Mouse (Mus musculus) liver, embryonic 13.5 days (tissue): ENCODE measurements around the gene Ly9. TPM values are rescaled to one million over a fixed set of nuclear protein-coding genes. Genes with fewer than 3 reads are reported as not detected.

Source experiments
- ATAC-seq: fragments of 200-750 bp; cut with Nextera tagmentation; 2 replicates; pipeline ENCODE4 v1.8.0; 2017; ENCODE audit warnings: low read depth, mild to moderate bottlenecking, moderate number of reproducible peaks, moderate library complexity
- DNase-seq: peaks from one replicate; pipeline ENCODE4 v3.0.0; 2022
- H3K27ac ChIP-seq: fragments of 300-500 bp; sonication (generic); 2 replicates; pipeline ENCODE4 v1.5.1; 2015; ENCODE audit warnings: moderate library complexity, mild to moderate bottlenecking, inconsistent platforms
- H3K27me3 ChIP-seq: fragments of 300-500 bp; sonication (generic); 2 replicates; pipeline ENCODE4 v1.6.1; 2015; ENCODE audit warnings: mild to moderate bottlenecking, inconsistent platforms
- H3K36me3 ChIP-seq: fragments of 300-500 bp; sonication (generic); 2 replicates; pipeline ENCODE4 v1.6.1; 2015; ENCODE audit warnings: mild to moderate bottlenecking, inconsistent platforms
- H3K4me1 ChIP-seq: fragments of 300-500 bp; sonication (generic); replicated peaks from 2 replicates; pipeline ENCODE4 v1.6.1; 2015; ENCODE audit warnings: inconsistent platforms
- H3K4me2 ChIP-seq: fragments of 300-500 bp; sonication (generic); 2 replicates; pipeline ENCODE4 v1.6.1; 2015; ENCODE audit warnings: inconsistent platforms, mild to moderate bottlenecking, moderate library complexity
- H3K4me3 ChIP-seq: fragments of 300-500 bp; sonication (generic); replicated peaks from 2 replicates; pipeline ENCODE4 v1.5.1; 2015; ENCODE audit warnings: mild to moderate bottlenecking, inconsistent platforms
- H3K9ac ChIP-seq: fragments of 300-500 bp; sonication (generic); 2 replicates; pipeline ENCODE4 v1.6.1; 2015; ENCODE audit warnings: mild to moderate bottlenecking, inconsistent platforms
- H3K9me3 ChIP-seq: fragments of 300-500 bp; sonication (generic); replicated peaks from 2 replicates; pipeline ENCODE4 v1.6.1; 2016; ENCODE audit warnings: inconsistent platforms
- WGBS: fragments of 180-500 bp; shearing (Covaris S2); methylation state at CpG from one replicate; pipeline ENCODE4 v1.1.7; 2015; ENCODE audit not compliant: insufficient replicate concordance; 5-methylcytosine and 5-hydroxymethylcytosine counted together
- polyA plus RNA-seq: library from polyadenylated mRNA; unstranded; fragments of >200 nt; fragmentation: Nextera tagmentation; extraction: Ambion mirVana; gene quantifications from 2 replicates; pipeline ENCODE4 v1.2.1, GENCODE M21; 2015

The Ly9 gene
- polyA plus RNA-seq, 1 experiment from 2014 or later: 0.95 TPM

GRCm38 (mm10) chr1:171630041-171630440, 22.8 kb upstream of the Ly9 start:
- no peak overlapping the region for H3K4me2 ChIP-seq
- ATAC-seq (no peak), DNase-seq (no peak)
- H3K9ac ChIP-seq: no peak overlapping the region
- no peaks in the 10 kb centered on the region for H3K36me3 ChIP-seq
- WGBS: 69% methylated on average over 7 of the region's 7 CpGs
- H3K27ac ChIP-seq: no peak overlapping the region
- H3K4me1 ChIP-seq: no peaks in the 10 kb centered on the region
- no peaks in the 10 kb centered on the region for H3K27me3 ChIP-seq
- no peaks in the 10 kb centered on the region for H3K9me3 ChIP-seq
- H3K4me3 ChIP-seq: no peak overlapping the region

GRCm38 (mm10) chr1:171629168-171629567, 22.0 kb upstream of the Ly9 start:
- DNase-seq: no peak
- Histone ChIP-seq H3K9me3 (no peaks in the 10 kb centered on the region), H3K36me3 (no peaks in the 10 kb centered on the region), H3K4me1 (no peaks in the 10 kb centered on the region), H3K27me3 (no peaks in the 10 kb centered on the region), H3K4me3 (no peak overlapping the region), H3K4me2 (no peak overlapping the region), H3K9ac (no peak overlapping the region), H3K27ac (no peak overlapping the region)
- no peak for ATAC-seq
- WGBS: 28% methylated on average over 6 of the region's 6 CpGs

- ATAC-seq (no peak), DNase-seq (no peak)
- Histone ChIP-seq H3K27me3 (no peaks in the 10 kb centered on the region), H3K9ac (no peak overlapping the region), H3K4me2 (no peak overlapping the region), H3K36me3 (no peaks in the 10 kb centered on the region), H3K4me3 (no peak overlapping the region), H3K4me1 (no peaks in the 10 kb centered on the region), H3K27ac (no peak overlapping the region), H3K9me3 (no peaks in the 10 kb centered on the region)
- WGBS: 45% methylated on average over 3 of the region's 3 CpGs
Observed at GRCm38 (mm10) chr1:171627801-171628200, 20.6 kb upstream of the Ly9 start.

GRCm38 (mm10) chr1:171620091-171620490, 12.9 kb upstream of the Ly9 start:
- DNase-seq (no peak), ATAC-seq (no peak)
- Histone ChIP-seq H3K4me1 (no peaks in the 10 kb centered on the region), H3K27ac (no peak overlapping the region), H3K9me3 (no peaks in the 10 kb centered on the region), H3K4me2 (no peak overlapping the region), H3K27me3 (no peaks in the 10 kb centered on the region), H3K4me3 (no peak overlapping the region), H3K9ac (no peak overlapping the region), H3K36me3 (no peaks in the 10 kb centered on the region)
- WGBS: 79% methylated on average over 6 of the region's 6 CpGs

- no peak overlapping the region for H3K4me3 ChIP-seq
- no peak for ATAC-seq
- H3K4me2 ChIP-seq: no peak overlapping the region
- no peak for DNase-seq
- H3K27me3 ChIP-seq: no peaks in the 10 kb centered on the region
- no peak overlapping the region for H3K27ac ChIP-seq
- no peaks in the 10 kb centered on the region for H3K4me1 ChIP-seq
- WGBS: 37% methylated on average over 3 of the region's 3 CpGs
- no peaks in the 10 kb centered on the region for H3K9me3 ChIP-seq
- H3K36me3 ChIP-seq: no peaks in the 10 kb centered on the region
- H3K9ac ChIP-seq: no peak overlapping the region
Observed at GRCm38 (mm10) chr1:171619645-171620044, 12.4 kb upstream of the Ly9 start.

GRCm38 (mm10) chr1:171619001-171619400, 11.8 kb upstream of the Ly9 start:
- 50% methylated on average over 8 of the region's 8 CpGs for WGBS
- no peak for DNase-seq
- Histone ChIP-seq H3K4me1 (no peaks in the 10 kb centered on the region), H3K4me2 (no peak overlapping the region), H3K27ac (no peak overlapping the region), H3K9ac (no peak overlapping the region), H3K4me3 (no peak overlapping the region), H3K27me3 (no peaks in the 10 kb centered on the region), H3K9me3 (no peaks in the 10 kb centered on the region), H3K36me3 (no peaks in the 10 kb centered on the region)
- peak; percentile 34; the same call in 1 of the 2 replicates for ATAC-seq

GRCm38 (mm10) chr1:171616881-171617515, 9.8 kb upstream of the Ly9 start:
- H3K27ac ChIP-seq: no peak overlapping the region
- 53% methylated on average over 11 of the region's 11 CpGs for WGBS

GRCm38 (mm10) chr1:171613962-171614361, 6.8 kb upstream of the Ly9 start:
- no peak for DNase-seq
- ATAC-seq: no peak
- no peak overlapping the region for H3K4me2 ChIP-seq
- no peak overlapping the region for H3K27ac ChIP-seq
- H3K27me3 ChIP-seq: no peaks in the 10 kb centered on the region
- no peaks in the 10 kb centered on the region for H3K4me1 ChIP-seq
- 8% methylated on average over 2 of the region's 2 CpGs for whole genome bisulfite sequencing
- H3K4me3 ChIP-seq: no peak overlapping the region
- H3K9ac ChIP-seq: no peak overlapping the region
- no peaks in the 10 kb centered on the region for H3K9me3 ChIP-seq
- H3K36me3 ChIP-seq: no peaks in the 10 kb centered on the region

More at GRCm38 (mm10) chr1:171616881-171617515, 9.8 kb upstream of the Ly9 start:
- Histone ChIP-seq H3K27me3 (no peaks in the 10 kb centered on the region), H3K4me3 (no peak overlapping the region), H3K9me3 (no peaks in the 10 kb centered on the region), H3K9ac (no peak overlapping the region), H3K4me1 (no peaks in the 10 kb centered on the region), H3K4me2 (no peak overlapping the region), H3K36me3 (no peaks in the 10 kb centered on the region)
- no peak for ATAC-seq
- no peak for DNase-seq

- H3K9ac ChIP-seq: no peak overlapping the region
- no peak for DNase-seq
- no peak overlapping the region for H3K27ac ChIP-seq
- no peak overlapping the region for H3K4me2 ChIP-seq
- no peaks in the 10 kb centered on the region for H3K9me3 ChIP-seq
- ATAC-seq: no peak
- no peak overlapping the region for H3K4me3 ChIP-seq
- no peaks in the 10 kb centered on the region for H3K4me1 ChIP-seq
- H3K36me3 ChIP-seq: no peaks in the 10 kb centered on the region
- WGBS: 0% methylated on average over 1 of the region's 1 CpGs
- H3K27me3 ChIP-seq: no peaks in the 10 kb centered on the region
Observed at GRCm38 (mm10) chr1:171610781-171611180, 3.6 kb upstream of the Ly9 start.

GRCm38 (mm10) chr1:171610026-171610425, 2.8 kb upstream of the Ly9 start:
- WGBS: 69% methylated on average over 2 of the region's 2 CpGs
- no peaks in the 10 kb centered on the region for H3K27me3 ChIP-seq
- no peak overlapping the region for H3K27ac ChIP-seq
- H3K9me3 ChIP-seq: no peaks in the 10 kb centered on the region
- DNase-seq: peak; percentile 15
- H3K4me1 ChIP-seq: no peaks in the 10 kb centered on the region
- no peak overlapping the region for H3K9ac ChIP-seq
- ATAC-seq: no peak
- no peaks in the 10 kb centered on the region for H3K36me3 ChIP-seq
- no peak overlapping the region for H3K4me3 ChIP-seq
- no peak overlapping the region for H3K4me2 ChIP-seq

GRCm38 (mm10) chr1:171606656-171607055, 554 bp downstream of the Ly9 start:
- Histone ChIP-seq H3K4me2 (no peak overlapping the region), H3K9me3 (no peaks in the 10 kb centered on the region), H3K4me1 (no peaks in the 10 kb centered on the region), H3K36me3 (no peaks in the 10 kb centered on the region), H3K27ac (no peak overlapping the region), H3K4me3 (no peak overlapping the region), H3K27me3 (no peaks in the 10 kb centered on the region), H3K9ac (no peak overlapping the region)
- DNase-seq: no peak
- no peak for ATAC-seq
- 58% methylated on average over 3 of the region's 3 CpGs for WGBS

GRCm38 (mm10) chr1:171604686-171605085, 2.5 kb downstream of the Ly9 start:
- DNase-seq (no peak), ATAC-seq (no peak)
- Histone ChIP-seq H3K4me2 (no peak overlapping the region), H3K27me3 (no peaks in the 10 kb centered on the region), H3K9me3 (no peaks in the 10 kb centered on the region), H3K9ac (no peak overlapping the region), H3K27ac (no peak overlapping the region), H3K4me1 (no peaks in the 10 kb centered on the region), H3K36me3 (no peaks in the 10 kb centered on the region), H3K4me3 (no peak overlapping the region)
- 52% methylated on average over 3 of the region's 3 CpGs for WGBS
